Mouse (Mus musculus) heart, embryonic 12.5 days (tissue): ENCODE results near the gene Ppp1r9a. TPM values are rescaled to one million over a fixed set of nuclear protein-coding genes. Genes with fewer than 3 reads are reported as not detected.
A peak's percentile ranks its signal among the peaks of the same experiment; 100 is the strongest.

Experiments
- ATAC-seq: fragments of 200-750 bp; cut with Nextera tagmentation; 2 replicates; pipeline ENCODE4 v1.8.0; 2017; ENCODE audit warnings: moderate TSS enrichment, moderate library complexity; ENCODE audit not compliant: insufficient number of reproducible peaks, low FRiP score
- H3K27ac ChIP-seq: fragments of 300-500 bp; sonication (generic); 2 replicates; pipeline ENCODE4 v1.5.1; 2016; ENCODE audit warnings: mild to moderate bottlenecking, moderate library complexity; ENCODE audit not compliant: poor library complexity, severe bottlenecking
- H3K27me3 ChIP-seq: fragments of 300-500 bp; sonication (generic); replicated peaks from 2 replicates; pipeline ENCODE4 v1.6.1; 2016; ENCODE audit warnings: mild to moderate bottlenecking, moderate library complexity
- H3K36me3 ChIP-seq: fragments of 300-500 bp; sonication (generic); 2 replicates; pipeline ENCODE4 v1.6.1; 2016; ENCODE audit warnings: mild to moderate bottlenecking, moderate library complexity
- H3K4me1 ChIP-seq: fragments of 300-500 bp; sonication (generic); replicated peaks from 2 replicates; pipeline ENCODE4 v1.6.1; 2016; ENCODE audit warnings: mild to moderate bottlenecking
- H3K4me2 ChIP-seq: fragments of 300-500 bp; sonication (generic); 2 replicates; pipeline ENCODE4 v1.6.1; 2016; ENCODE audit warnings: mild to moderate bottlenecking, moderate library complexity
- H3K4me3 ChIP-seq: fragments of 300-500 bp; sonication (generic); 2 replicates; pipeline ENCODE4 v1.5.1; 2016; ENCODE audit warnings: mild to moderate bottlenecking
- H3K9ac ChIP-seq: fragments of 300-500 bp; sonication (generic); 2 replicates; pipeline ENCODE4 v1.6.1; 2016; ENCODE audit warnings: mild to moderate bottlenecking, moderate library complexity
- H3K9me3 ChIP-seq: fragments of 300-500 bp; sonication (generic); replicated peaks from 2 replicates; pipeline ENCODE4 v1.6.1; 2016; ENCODE audit warnings: mild to moderate bottlenecking, moderate library complexity
- WGBS: fragments of 180-500 bp; shearing (Covaris S2); methylation state at CpG from one replicate; pipeline ENCODE4 v1.1.7; 2016; 5-methylcytosine and 5-hydroxymethylcytosine counted together
- polyA plus RNA-seq: library from polyadenylated mRNA; unstranded; fragments of >200 nt; fragmentation: Nextera tagmentation; extraction: Ambion mirVana; gene quantifications from 2 replicates; pipeline ENCODE4 v1.2.1, GENCODE M21; 2016

Ppp1r9a gene
- polyA plus RNA-seq, 1 experiment from 2014 or later, result 17.4 TPM

- H3K4me3 ChIP-seq, result no peak overlapping the region
Measured at GRCm38 (mm10) chr6:5156541-5157425, 254.1 kb downstream of the Ppp1r9a start.

GRCm38 (mm10) chr6:5159385-5159791 is 256.7 kb downstream of the Ppp1r9a start:
- Histone ChIP-seq H3K27me3 (no peaks in the 10 kb centered on the region), H3K27ac (no peak overlapping the region), H3K4me1 (peaks cover 18% of the 10 kb centered on the region; the same call in 1 of the 2 replicates), H3K4me3 (no peak overlapping the region), H3K36me3 (peaks cover 22% of the 10 kb centered on the region), H3K9me3 (no peaks in the 10 kb centered on the region), H3K4me2 (no peak overlapping the region), H3K9ac (no peak overlapping the region)
- ATAC-seq, result 0 out of 2 replicates have a peak, but pooled peaks have one; percentile 34
- WGBS, result 58% methylated on average over 7 of the region's 7 CpGs

More at GRCm38 (mm10) chr6:5156541-5157425, 254.1 kb downstream of the Ppp1r9a start:
- H3K27me3 ChIP-seq, result no peaks in the 10 kb centered on the region
- H3K4me2 ChIP-seq, result no peak overlapping the region
- H3K9me3 ChIP-seq, result no peaks in the 10 kb centered on the region
- H3K27ac ChIP-seq, result peak overlapping the region; percentile 73
- H3K9ac ChIP-seq, result no peak overlapping the region
- H3K4me1 ChIP-seq, result peaks cover 20% of the 10 kb centered on the region
- WGBS, result 59% methylated on average over 6 of the region's 6 CpGs
- peak; percentile 67 for ATAC-seq
- H3K36me3 ChIP-seq, result peaks cover 26% of the 10 kb centered on the region

- Histone ChIP-seq H3K4me3 (no peak overlapping the region), H3K4me1 (peaks cover 12% of the 10 kb centered on the region; the same call in 1 of the 2 replicates), H3K36me3 (peaks cover 15% of the 10 kb centered on the region), H3K27ac (no peak overlapping the region), H3K9ac (no peak overlapping the region), H3K9me3 (no peaks in the 10 kb centered on the region), H3K27me3 (no peaks in the 10 kb centered on the region), H3K4me2 (no peak overlapping the region)
- 81% methylated on average over 6 of the region's 6 CpGs for WGBS
- ATAC-seq, result no peak
Measured at GRCm38 (mm10) chr6:5162052-5162451, 259.3 kb downstream of the Ppp1r9a start.

- no peak overlapping the region for H3K4me3 ChIP-seq
- peaks cover 9% of the 10 kb centered on the region; the same call in 1 of the 2 replicates for H3K4me1 ChIP-seq
- 68% methylated on average over 14 of the region's 14 CpGs for WGBS
- peak overlapping the region; percentile 41; the same call in 1 of the 2 replicates for H3K9ac ChIP-seq
- no peaks in the 10 kb centered on the region for H3K27me3 ChIP-seq
- H3K27ac ChIP-seq, result peak overlapping the region; percentile 12
- peaks cover 13% of the 10 kb centered on the region for H3K36me3 ChIP-seq
- ATAC-seq, result peak; percentile 64
- no peaks in the 10 kb centered on the region for H3K9me3 ChIP-seq
- H3K4me2 ChIP-seq, result peak overlapping the region; percentile 29
Measured at GRCm38 (mm10) chr6:5163507-5164144, 260.9 kb downstream of the Ppp1r9a start.

- WGBS, result 65% methylated on average over 9 of the region's 9 CpGs
- Histone ChIP-seq H3K27me3 (no peaks in the 10 kb centered on the region), H3K27ac (0 out of 2 replicates have a peak overlapping the region, but pooled peaks have one; percentile 8), H3K4me1 (peaks cover 9% of the 10 kb centered on the region; the same call in 1 of the 2 replicates), H3K36me3 (peaks cover 6% of the 10 kb centered on the region), H3K9ac (no peak overlapping the region), H3K4me2 (no peak overlapping the region), H3K4me3 (no peak overlapping the region), H3K9me3 (no peaks in the 10 kb centered on the region)
- no peak for ATAC-seq
Measured at GRCm38 (mm10) chr6:5164855-5165254, 262.1 kb downstream of the Ppp1r9a start.

GRCm38 (mm10) chr6:5167051-5167677 is 264.4 kb downstream of the Ppp1r9a start:
- Histone ChIP-seq H3K4me3 (no peak overlapping the region), H3K36me3 (no peaks in the 10 kb centered on the region), H3K27ac (0 out of 2 replicates have a peak overlapping the region, but pooled peaks have one; percentile 33), H3K9ac (no peak overlapping the region), H3K9me3 (no peaks in the 10 kb centered on the region), H3K4me2 (peak overlapping the region; percentile 39), H3K27me3 (no peaks in the 10 kb centered on the region), H3K4me1 (peaks cover 9% of the 10 kb centered on the region; the same call in 1 of the 2 replicates)
- no peak for ATAC-seq
- 34% methylated on average over 14 of the region's 14 CpGs for WGBS

GRCm38 (mm10) chr6:5168158-5168557 is 265.4 kb downstream of the Ppp1r9a start:
- no peaks in the 10 kb centered on the region for H3K36me3 ChIP-seq
- H3K9me3 ChIP-seq, result no peaks in the 10 kb centered on the region
- no peak overlapping the region for H3K9ac ChIP-seq
- no peak overlapping the region for H3K4me3 ChIP-seq
- H3K27me3 ChIP-seq, result no peaks in the 10 kb centered on the region
- 76% methylated on average over 9 of the region's 9 CpGs for WGBS
- ATAC-seq, result no peak
- H3K27ac ChIP-seq, result no peak overlapping the region
- H3K4me1 ChIP-seq, result peaks cover 13% of the 10 kb centered on the region; the same call in 1 of the 2 replicates
- H3K4me2 ChIP-seq, result no peak overlapping the region

GRCm38 (mm10) chr6:5171418-5171817 is 268.7 kb downstream of the Ppp1r9a start:
- 76% methylated on average over 4 of the region's 4 CpGs for WGBS
- no peak for ATAC-seq
- no peaks in the 10 kb centered on the region for H3K36me3 ChIP-seq

GRCm38 (mm10) chr6:5172571-5172970 is 269.9 kb downstream of the Ppp1r9a start:
- Histone ChIP-seq H3K4me3 (no peak overlapping the region), H3K27me3 (no peaks in the 10 kb centered on the region), H3K4me2 (peak overlapping the region; percentile 28; the same call in 1 of the 2 replicates), H3K27ac (no peak overlapping the region), H3K9ac (no peak overlapping the region), H3K4me1 (0 out of 2 replicates have a peak, but pooled peaks cover 4% of the 10 kb centered on the region), H3K9me3 (no peaks in the 10 kb centered on the region), H3K36me3 (no peaks in the 10 kb centered on the region)
- no peak for ATAC-seq
- WGBS, result 54% methylated on average over 9 of the region's 9 CpGs

More at GRCm38 (mm10) chr6:5171418-5171817, 268.7 kb downstream of the Ppp1r9a start:
- H3K4me1 ChIP-seq, result 0 out of 2 replicates have a peak, but pooled peaks cover 6% of the 10 kb centered on the region
- H3K4me2 ChIP-seq, result no peak overlapping the region
- H3K9ac ChIP-seq, result no peak overlapping the region
- no peak overlapping the region for H3K27ac ChIP-seq
- H3K27me3 ChIP-seq, result no peaks in the 10 kb centered on the region
- H3K9me3 ChIP-seq, result no peaks in the 10 kb centered on the region
- H3K4me3 ChIP-seq, result no peak overlapping the region

GRCm38 (mm10) chr6:5174179-5174812 is 271.6 kb downstream of the Ppp1r9a start:
- Histone ChIP-seq H3K9ac (no peak overlapping the region), H3K4me1 (0 out of 2 replicates have a peak, but pooled peaks cover 6% of the 10 kb centered on the region), H3K27me3 (no peaks in the 10 kb centered on the region), H3K27ac (no peak overlapping the region), H3K4me2 (no peak overlapping the region), H3K36me3 (no peaks in the 10 kb centered on the region), H3K9me3 (no peaks in the 10 kb centered on the region), H3K4me3 (no peak overlapping the region)
- no peak for ATAC-seq
- 90% methylated on average over 10 of the region's 10 CpGs for WGBS
